Mouse (Mus musculus) lung, adult 2 months (tissue): Measurements from ENCODE around the gene Tgfb1.

Experiments
- CTCF ChIP-seq: fragments of 200-500 bp; IDR thresholded peaks from 2 replicates; pipeline ENCODE4 v1.5.1; 2011; ENCODE audit warnings: mild to moderate bottlenecking, low read length, control low read depth; ENCODE audit not compliant: insufficient read depth
- POLR2A ChIP-seq: fragments of 200-500 bp; IDR thresholded peaks from 2 replicates; pipeline ENCODE4 v1.6.1; 2011; ENCODE audit warnings: low read depth, mild to moderate bottlenecking, control low read depth, low read length, borderline replicate concordance; ENCODE audit errors: extremely low read depth

GRCm38 (mm10) chr7:25674297-25674696 is 12.5 kb upstream of the Tgfb1 start:
- TF ChIP-seq CTCF (no peak), POLR2A (no peak)
